Mouse (Mus musculus) intestine, embryonic 15.5 days (tissue): ENCODE data around the gene Atp6v1fnb. TPM values are rescaled to one million over a fixed set of nuclear protein-coding genes. Genes with fewer than 3 reads are reported as not detected.
A peak's percentile ranks its signal among the peaks of the same experiment; 100 is the strongest.

ENCODE experiments used
- ATAC-seq: fragments of 200-750 bp; cut with Nextera tagmentation; 2 replicates; pipeline ENCODE4 v1.8.0; 2017; ENCODE audit warnings: moderate TSS enrichment, moderate library complexity
- H3K27ac ChIP-seq: fragments of 300-500 bp; sonication (generic); 2 replicates; pipeline ENCODE4 v1.5.1; 2015; ENCODE audit warnings: mild to moderate bottlenecking, inconsistent platforms
- H3K27me3 ChIP-seq: fragments of 300-500 bp; sonication (generic); replicated peaks from 2 replicates; pipeline ENCODE4 v1.6.1; 2015; ENCODE audit warnings: inconsistent platforms
- H3K36me3 ChIP-seq: fragments of 300-500 bp; sonication (generic); 2 replicates; pipeline ENCODE4 v1.6.1; 2015; ENCODE audit warnings: inconsistent platforms
- H3K4me1 ChIP-seq: fragments of 300-500 bp; sonication (generic); replicated peaks from 2 replicates; pipeline ENCODE4 v1.6.1; 2015; ENCODE audit warnings: inconsistent platforms
- H3K4me2 ChIP-seq: fragments of 300-500 bp; sonication (generic); replicated peaks from 2 replicates; pipeline ENCODE4 v1.6.1; 2015; ENCODE audit warnings: mild to moderate bottlenecking, inconsistent platforms
- H3K4me3 ChIP-seq: fragments of 300-500 bp; sonication (generic); replicated peaks from 2 replicates; pipeline ENCODE4 v1.5.1; 2015; ENCODE audit warnings: inconsistent platforms
- H3K9ac ChIP-seq: fragments of 300-500 bp; sonication (generic); 2 replicates; pipeline ENCODE4 v1.6.1; 2015; ENCODE audit warnings: inconsistent platforms
- H3K9me3 ChIP-seq: fragments of 300-500 bp; sonication (generic); 2 replicates; pipeline ENCODE4 v1.6.1; 2016; ENCODE audit warnings: inconsistent platforms
- WGBS: fragments of 180-500 bp; shearing (Covaris S2); methylation state at CpG from one replicate; pipeline ENCODE4 v1.1.7; 2015; 5-methylcytosine and 5-hydroxymethylcytosine counted together
- polyA plus RNA-seq: library from polyadenylated mRNA; unstranded; fragments of >200 nt; fragmentation: Nextera tagmentation; extraction: Ambion mirVana; gene quantifications from 2 replicates; pipeline ENCODE4 v1.2.1, GENCODE M21; 2015

Atp6v1fnb gene
- polyA plus RNA-seq, 1 experiment from 2014 or later, result 0.24 TPM

DNA sequence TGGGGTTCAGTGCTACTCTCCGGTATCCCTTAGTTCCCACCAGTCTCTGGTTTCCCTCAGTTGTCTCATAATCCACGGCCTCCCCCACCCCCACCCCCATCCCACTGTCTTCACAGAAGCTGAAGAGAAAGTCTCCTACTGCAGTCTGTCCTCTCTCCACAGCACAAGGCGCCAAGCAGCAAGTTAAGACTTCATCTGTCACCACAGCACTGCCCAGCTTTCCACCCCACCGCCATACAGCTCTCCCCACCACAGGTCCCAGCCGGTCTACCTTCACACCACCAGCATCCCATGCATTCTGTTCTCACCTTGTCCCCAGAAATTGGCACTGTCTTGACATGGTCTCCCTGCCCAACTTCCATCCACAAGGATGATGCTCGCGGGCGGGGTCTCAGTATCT, 35.6 kb downstream of the Atp6v1fnb start:
- Histone ChIP-seq H3K27ac (no peak overlapping the region), H3K4me2 (peak overlapping the region; percentile 83), H3K4me3 (peak overlapping the region; percentile 54), H3K9me3 (no peaks in the 10 kb centered on the region), H3K36me3 (no peaks in the 10 kb centered on the region), H3K4me1 (peaks cover 19% of the 10 kb centered on the region), H3K9ac (peak overlapping the region; percentile 57; the same call in 1 of the 2 replicates), H3K27me3 (no peaks in the 10 kb centered on the region)
- WGBS, result 28% methylated on average over 8 of the region's 8 CpGs
- ATAC-seq, result no peak

DNA sequence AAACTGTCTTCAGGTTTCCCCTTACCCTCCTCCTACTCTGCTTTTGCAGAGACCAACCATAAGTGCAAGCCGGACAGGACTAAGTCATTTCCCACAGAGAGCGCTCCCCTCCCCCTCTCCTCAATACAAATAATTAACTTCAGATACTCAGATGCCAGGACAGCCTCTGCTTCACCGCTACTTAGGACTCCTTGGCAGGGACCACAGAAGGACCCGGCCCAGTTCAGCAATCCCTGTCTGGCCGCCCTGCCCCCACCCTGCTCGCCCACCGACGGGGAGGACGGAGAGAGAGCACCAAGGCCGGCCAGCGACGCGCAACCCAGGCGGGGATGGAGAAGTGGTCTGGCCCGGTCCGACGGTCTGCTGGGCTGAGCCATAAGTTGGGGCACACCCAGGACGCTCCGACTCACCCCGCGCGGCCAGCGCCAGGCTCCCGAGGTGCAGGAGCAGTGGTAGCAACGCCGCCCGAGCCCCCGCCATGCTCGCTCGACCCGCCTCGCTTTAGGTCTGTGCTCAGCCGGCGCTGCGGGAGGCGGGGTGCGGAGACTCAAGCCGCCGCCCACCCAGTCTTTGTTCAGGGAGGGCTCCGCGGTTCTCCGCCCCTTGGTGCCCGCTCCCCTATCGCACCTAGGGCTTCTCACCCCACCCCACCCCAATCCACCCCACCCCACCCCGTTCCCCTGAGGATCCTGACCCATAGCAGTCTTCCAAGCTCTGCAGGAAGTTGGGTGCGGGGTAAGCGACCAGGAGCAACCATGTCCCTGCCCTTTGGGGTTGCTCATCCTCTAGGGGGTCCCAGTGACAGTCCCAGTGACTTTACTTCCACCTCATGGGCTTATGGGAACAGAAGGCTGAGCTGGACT, 36.4 kb downstream of the Atp6v1fnb start, which contains the start of gene Kcp:
Kcp (minus strand) TSS at position 506 of the 863 bp plus-strand sequence.
- WGBS, result 1% methylated on average over 47 of the region's 47 CpGs
- peak within 1 kb of the TSS; percentile 54 for H3K4me3 ChIP-seq
- no peaks in the 10 kb centered on the region for H3K9me3 ChIP-seq
- no peaks in the 10 kb centered on the region for H3K27me3 ChIP-seq
- peak; percentile 68 for ATAC-seq
- peak within 1 kb of the TSS; percentile 52; the same call in 1 of the 2 replicates for H3K27ac ChIP-seq
- no peaks in the 10 kb centered on the region for H3K36me3 ChIP-seq
- H3K4me1 ChIP-seq, result peaks cover 20% of the 10 kb centered on the region
- peak within 1 kb of the TSS; percentile 57 for H3K9ac ChIP-seq
- H3K4me2 ChIP-seq, result peak within 1 kb of the TSS; percentile 83

DNA sequence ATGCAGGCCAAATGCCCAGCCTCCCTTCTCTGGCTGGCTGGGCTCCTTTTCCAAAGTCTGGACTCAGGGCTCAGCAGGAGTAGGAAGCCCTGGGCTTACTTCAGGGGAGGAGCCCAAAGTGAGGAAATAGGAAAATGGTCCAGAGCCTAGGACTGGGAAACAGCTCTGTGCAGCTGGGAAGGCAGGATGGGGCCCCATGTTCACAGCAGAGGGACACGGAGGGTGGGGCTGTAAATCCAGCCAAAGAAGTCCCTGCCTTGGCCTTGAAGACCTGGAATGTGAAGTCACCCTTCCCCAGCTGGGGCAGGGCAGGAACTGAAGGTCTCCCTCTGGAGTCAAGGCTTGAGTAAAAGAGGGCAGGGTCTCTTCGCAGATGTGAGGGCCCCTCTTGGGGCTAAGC, 37.8 kb downstream of the Atp6v1fnb start:
- H3K27ac ChIP-seq, result peak overlapping the region; percentile 52; the same call in 1 of the 2 replicates
- H3K27me3 ChIP-seq, result no peaks in the 10 kb centered on the region
- no peak overlapping the region for H3K9ac ChIP-seq
- peaks cover 29% of the 10 kb centered on the region for H3K4me1 ChIP-seq
- no peaks in the 10 kb centered on the region for H3K9me3 ChIP-seq
- peak; percentile 57 for ATAC-seq
- no peaks in the 10 kb centered on the region for H3K36me3 ChIP-seq
- no peak overlapping the region for H3K4me3 ChIP-seq
- WGBS, result 26% methylated on average over 2 of the region's 2 CpGs
- H3K4me2 ChIP-seq, result no peak overlapping the region; the same call in 1 of the 2 replicates

DNA sequence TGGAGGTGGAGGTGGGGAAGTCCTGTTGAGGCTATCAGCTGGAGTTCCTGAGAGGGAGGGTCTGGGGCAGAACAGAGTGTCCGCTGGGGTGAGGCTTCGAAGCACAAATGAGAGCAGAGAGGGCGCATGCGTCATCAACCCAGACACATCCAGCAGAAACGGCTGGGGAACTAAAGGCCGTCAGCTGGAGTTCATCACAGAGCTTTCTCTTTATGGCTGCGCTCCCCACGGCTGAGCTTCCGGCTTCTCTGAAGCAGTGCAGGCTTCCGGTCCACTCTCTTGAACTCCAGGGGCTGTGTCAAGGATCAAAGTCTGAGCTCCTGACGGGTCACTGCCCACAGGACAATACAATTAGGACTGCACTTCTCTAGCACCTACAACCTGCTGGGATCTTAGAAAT, 42.0 kb downstream of the Atp6v1fnb start:
- under 1% methylated on average over 11 of the region's 11 CpGs for whole genome bisulfite sequencing
- ATAC-seq, result peak; percentile 85
- 0 out of 2 replicates have a peak overlapping the region, but pooled peaks have one; percentile 17 for H3K9ac ChIP-seq

DNA sequence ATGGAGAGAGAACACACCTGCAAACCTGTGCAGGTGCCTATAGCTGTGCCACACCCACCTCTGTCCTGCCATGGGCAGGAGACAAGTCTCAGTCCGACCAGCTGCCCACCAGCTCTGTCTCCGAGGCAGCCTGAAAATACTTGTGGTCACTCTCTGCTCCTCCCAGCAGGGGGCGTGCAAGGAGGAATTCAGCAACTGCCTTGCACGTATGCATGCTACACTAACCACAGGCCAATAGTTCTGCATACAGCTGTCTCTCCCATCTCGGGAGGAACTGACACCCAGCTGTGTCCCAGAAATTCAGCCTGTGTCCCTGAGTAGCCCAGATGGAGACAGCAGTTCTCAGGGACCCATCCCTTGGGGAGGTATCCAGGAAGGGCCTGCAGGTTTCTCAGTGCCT, 45.9 kb downstream of the Atp6v1fnb start:
- no peak overlapping the region for H3K4me3 ChIP-seq
- H3K9me3 ChIP-seq, result no peaks in the 10 kb centered on the region
- 3% methylated on average over 5 of the region's 5 CpGs for WGBS
- H3K27me3 ChIP-seq, result no peaks in the 10 kb centered on the region
- no peaks in the 10 kb centered on the region for H3K36me3 ChIP-seq
- ATAC-seq, result 0 out of 2 replicates have a peak, but pooled peaks have one; percentile 18
- H3K4me2 ChIP-seq, result no peak overlapping the region
- H3K27ac ChIP-seq, result no peak overlapping the region
- H3K4me1 ChIP-seq, result peaks cover 9% of the 10 kb centered on the region
- H3K9ac ChIP-seq, result no peak overlapping the region

More for the DNA sequence above, 42.0 kb downstream of the Atp6v1fnb start:
- H3K36me3 ChIP-seq, result no peaks in the 10 kb centered on the region
- H3K27ac ChIP-seq, result peak overlapping the region; percentile 59; the same call in 1 of the 2 replicates
- H3K4me3 ChIP-seq, result 0 out of 2 replicates have a peak overlapping the region, but pooled peaks have one; percentile 4
- H3K9me3 ChIP-seq, result no peaks in the 10 kb centered on the region
- H3K4me1 ChIP-seq, result peaks cover 20% of the 10 kb centered on the region
- peak overlapping the region; percentile 52 for H3K4me2 ChIP-seq
- no peaks in the 10 kb centered on the region for H3K27me3 ChIP-seq

DNA sequence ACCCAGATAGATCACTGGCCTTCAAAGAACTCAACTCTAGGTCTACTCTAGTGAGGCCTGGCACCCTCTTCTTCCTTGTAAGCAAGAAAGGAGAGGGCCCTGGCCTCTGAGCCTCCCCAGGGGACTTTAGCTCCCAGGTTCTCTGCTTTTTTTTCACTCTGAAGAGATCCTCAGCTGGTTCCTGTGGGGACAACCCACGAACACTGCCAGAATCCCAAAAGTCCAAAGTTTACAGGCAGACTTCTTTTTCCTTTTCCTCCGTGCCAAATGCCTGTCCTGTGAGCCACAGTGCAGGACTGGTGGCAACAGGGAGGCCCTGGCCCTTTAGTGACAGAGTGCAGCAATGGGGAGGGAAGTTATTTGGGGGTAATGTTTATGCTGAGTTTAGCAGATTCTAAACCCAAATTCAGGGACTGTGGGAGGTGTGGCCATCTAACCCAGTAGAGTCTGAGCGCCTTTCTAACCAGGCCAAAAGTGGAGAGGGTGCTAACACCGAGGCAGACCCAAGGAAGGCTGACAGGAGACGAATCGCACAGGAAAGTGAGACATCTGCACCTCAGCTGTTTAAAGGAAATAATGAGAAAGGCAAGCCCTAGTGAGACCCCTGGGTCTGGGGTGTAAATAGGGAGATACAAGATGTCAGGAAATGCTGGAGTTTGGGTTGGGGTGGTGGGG, 51.5 kb downstream of the Atp6v1fnb start:
- 47% methylated on average over 6 of the region's 6 CpGs for WGBS
- no peak for ATAC-seq
- H3K36me3 ChIP-seq, result no peaks in the 10 kb centered on the region
- H3K9me3 ChIP-seq, result no peaks in the 10 kb centered on the region
- H3K27ac ChIP-seq, result no peak overlapping the region
- no peak overlapping the region for H3K4me3 ChIP-seq
- peaks cover 26% of the 10 kb centered on the region for H3K4me1 ChIP-seq
- H3K27me3 ChIP-seq, result peaks cover 12% of the 10 kb centered on the region
- H3K9ac ChIP-seq, result no peak overlapping the region
- no peak overlapping the region for H3K4me2 ChIP-seq

Other genes with a start within 250 kb of the Atp6v1fnb start
- 32.4 and 34.6 TPM in 2 replicates for gene Hilpda, start 198.9 kb upstream of the Atp6v1fnb start, polyA plus RNA-seq
- 0.24 and 0.39 TPM in 2 replicates for gene Fam71f2, start 191.8 kb upstream of the Atp6v1fnb start, polyA plus RNA-seq
- gene Fam71f1, start 152.3 kb upstream of the Atp6v1fnb start, polyA plus RNA-seq, result not detected in 2 replicates
- 289 and 306 TPM in 2 replicates for gene Calu, start 123.4 kb upstream of the Atp6v1fnb start, polyA plus RNA-seq
- 0.29 and 0.53 TPM in 2 replicates for gene Opn1sw, start 83.0 kb upstream of the Atp6v1fnb start, polyA plus RNA-seq
- gene Ccdc136, start 75.1 kb upstream of the Atp6v1fnb start, polyA plus RNA-seq, result 7.4 and 7.7 TPM in 2 replicates
- 9.7 and 10.1 TPM in 2 replicates for gene Flnc, start 38.2 kb upstream of the Atp6v1fnb start, polyA plus RNA-seq
- gene Atp6v1f, start 3.7 kb upstream of the Atp6v1fnb start, polyA plus RNA-seq, result 294 and 331 TPM in 2 replicates
- gene Kcp, start 36.5 kb downstream of the Atp6v1fnb start, polyA plus RNA-seq, result 13.7 and 15.5 TPM in 2 replicates
- 6.7 and 7.1 TPM in 2 replicates for gene Irf5, start 55.2 kb downstream of the Atp6v1fnb start, polyA plus RNA-seq
- 72.6 and 78.8 TPM in 2 replicates for gene Tnpo3, start 138.4 kb downstream of the Atp6v1fnb start, polyA plus RNA-seq
- 5.2 and 6.8 TPM in 2 replicates for gene Tspan33, start 222.8 kb downstream of the Atp6v1fnb start, polyA plus RNA-seq